Mouse (Mus musculus) C3H10T1/2 (cell line): ENCODE results near the gene Dnajc10. TPM values are rescaled to one million over a fixed set of nuclear protein-coding genes. Genes with fewer than 3 reads are reported as not detected.

ENCODE experiments used
- polyA plus RNA-seq, 2 experiments: library from polyadenylated mRNA; unstranded; fragments of >200 nt; fragmentation: generic; extraction: Trizol; gene quantifications; one replicate each; pipeline ENCODE4 v1.2.1; 2012; ENCODE audit warnings: missing spikeins in 2 of 2

Dnajc10 gene
- 10 to 100 TPM in 1 of 2 experiments, 1 to 10 TPM in 1; 3.0 to 34.9 TPM for polyA plus RNA-seq

DNA sequence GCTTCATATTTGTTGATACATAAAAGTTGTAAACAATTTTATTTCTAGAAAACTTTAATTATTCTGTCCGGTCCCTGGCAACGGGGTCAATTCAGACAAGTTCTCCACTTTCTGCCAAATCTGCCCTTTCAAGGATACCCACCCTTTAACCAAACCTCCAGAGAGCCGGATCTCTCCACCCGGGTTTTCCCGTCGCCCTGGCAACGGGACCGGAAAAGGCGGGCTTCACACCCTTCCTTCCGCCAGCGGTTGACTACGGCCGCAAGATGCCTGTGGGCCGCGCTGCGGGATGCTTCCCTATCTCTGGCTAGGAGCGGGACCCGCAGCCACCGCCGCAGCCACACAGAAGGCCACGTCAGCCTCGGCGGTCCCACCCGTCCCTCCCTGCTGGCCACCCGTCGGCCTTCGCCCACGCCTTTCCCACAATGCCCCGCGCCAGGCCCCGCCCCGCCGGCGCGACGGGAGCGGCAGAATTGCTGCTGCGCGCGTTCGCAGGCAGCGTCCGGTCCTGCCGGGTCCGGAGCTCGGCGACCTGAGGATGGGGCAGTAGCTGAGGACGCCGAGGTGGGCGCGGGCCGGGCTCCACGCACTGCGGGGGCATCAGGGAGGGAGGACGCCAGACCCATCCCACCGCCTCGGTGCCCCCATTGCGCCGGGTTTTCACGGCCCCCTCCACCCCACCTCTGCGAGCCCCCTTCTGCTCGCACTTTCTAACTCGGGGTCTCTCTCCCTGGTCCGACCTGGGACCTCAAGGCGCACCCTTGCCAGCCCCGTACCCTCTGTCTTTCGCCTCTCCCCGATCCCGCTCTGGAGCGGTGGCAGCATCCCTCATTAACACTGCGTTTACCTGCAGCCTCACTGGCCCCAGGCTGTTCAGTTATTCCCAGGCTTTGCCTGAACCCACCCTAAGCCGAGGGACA, at the start of gene Dnajc10:
Gene Dnajc10 (plus strand): TSS at position 225 of the 920 bp plus-strand sequence.

DNA sequence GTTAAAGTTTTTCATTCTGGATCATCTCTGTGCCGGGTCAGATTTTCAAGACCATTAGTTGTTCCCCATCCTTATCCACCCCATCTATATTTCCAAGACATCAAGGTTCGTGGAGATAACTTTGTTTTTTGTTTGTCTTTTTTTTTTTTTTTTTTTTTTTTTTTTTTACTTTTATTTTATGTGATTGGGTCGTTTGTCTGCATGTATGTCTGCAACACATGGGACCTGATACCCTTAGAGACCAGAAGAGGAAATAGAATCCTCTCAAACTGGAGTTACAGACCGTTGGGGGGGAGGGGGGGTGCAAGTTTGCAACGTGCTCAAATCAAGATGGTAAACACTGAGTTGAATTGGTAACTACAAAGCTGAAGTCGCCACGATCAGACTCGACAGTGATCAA, 23.1 kb upstream of the Dnajc10 start, which contains the start of gene Prdx6b:
Gene Prdx6b (plus strand): TSS at position 301 of the 400 bp plus-strand sequence.

Other genes starting within 250 kb of the Dnajc10 start
- 1 to 10 TPM in 1 of 2 experiments, under 1 TPM in 1; 0.05 to 4.3 TPM for gene Pde1a, start 186.0 kb upstream of the Dnajc10 start, polyA plus RNA-seq
- gene Prdx6b, start 23.0 kb upstream of the Dnajc10 start, polyA plus RNA-seq: not detected
- gene Frzb, start 132.2 kb downstream of the Dnajc10 start, polyA plus RNA-seq: under 1 TPM in 1 of 2 experiments, not detected in 1; 0.01 TPM